Mouse (Mus musculus) cerebellum, adult 2 months (tissue): Measurements from ENCODE around the gene Clec16a. TPM values are rescaled to one million over a fixed set of nuclear protein-coding genes. Genes with fewer than 3 reads are reported as not detected.

ENCODE experiments used
- DNase-seq, 2 experiments: peaks; one replicate each; pipeline ENCODE4 v3.0.0; 2021
- H3K27ac ChIP-seq: fragments of 200-500 bp; 2 replicates; pipeline ENCODE4 v1.5.1; 2012; ENCODE audit warnings: low read length, control low read depth, inconsistent platforms; ENCODE audit not compliant: insufficient read depth
- H3K27me3 ChIP-seq: fragments of 200-500 bp; 2 replicates; pipeline ENCODE4 v1.6.1; 2012; ENCODE audit warnings: inconsistent platforms, mild to moderate bottlenecking, low read length, moderate library complexity; ENCODE audit not compliant: control insufficient read depth, insufficient read depth
- H3K4me1 ChIP-seq: fragments of 200-500 bp; 2 replicates; pipeline ENCODE4 v1.6.1; 2011; ENCODE audit warnings: low read length; ENCODE audit not compliant: control insufficient read depth, insufficient read depth
- H3K4me3 ChIP-seq: fragments of 200-500 bp; replicated peaks from 2 replicates; pipeline ENCODE3; 2011; ENCODE audit warnings: mild to moderate bottlenecking, low read depth, low read length, control low read depth; ENCODE audit not compliant: insufficient read depth
- CTCF ChIP-seq: fragments of 200-500 bp; IDR thresholded peaks from 2 replicates; pipeline ENCODE4 v1.5.1; 2011; ENCODE audit warnings: low read depth, mild to moderate bottlenecking, control low read depth, low read length, moderate library complexity, borderline replicate concordance; ENCODE audit not compliant: insufficient read depth
- POLR2A ChIP-seq: fragments of 200-500 bp; IDR thresholded peaks from 2 replicates; pipeline ENCODE4 v1.6.1; 2011; ENCODE audit warnings: low read length, control low read depth, borderline replicate concordance; ENCODE audit not compliant: insufficient read depth
- WGBS: fragments of 180-500 bp; shearing (Covaris S2); methylation state at CpG from one replicate; pipeline ENCODE4 v1.1.7; 2018; 5-methylcytosine and 5-hydroxymethylcytosine counted together
- polyA plus RNA-seq: library from polyadenylated mRNA; depleted of rRNA; stranded (reverse); fragments of >200 nt; gene quantifications from 2 replicates; pipeline ENCODE4 v1.2.3, GENCODE M21; 2012

The Clec16a gene
- polyA plus RNA-seq, 1 experiment = 48.7 TPM

DNA sequence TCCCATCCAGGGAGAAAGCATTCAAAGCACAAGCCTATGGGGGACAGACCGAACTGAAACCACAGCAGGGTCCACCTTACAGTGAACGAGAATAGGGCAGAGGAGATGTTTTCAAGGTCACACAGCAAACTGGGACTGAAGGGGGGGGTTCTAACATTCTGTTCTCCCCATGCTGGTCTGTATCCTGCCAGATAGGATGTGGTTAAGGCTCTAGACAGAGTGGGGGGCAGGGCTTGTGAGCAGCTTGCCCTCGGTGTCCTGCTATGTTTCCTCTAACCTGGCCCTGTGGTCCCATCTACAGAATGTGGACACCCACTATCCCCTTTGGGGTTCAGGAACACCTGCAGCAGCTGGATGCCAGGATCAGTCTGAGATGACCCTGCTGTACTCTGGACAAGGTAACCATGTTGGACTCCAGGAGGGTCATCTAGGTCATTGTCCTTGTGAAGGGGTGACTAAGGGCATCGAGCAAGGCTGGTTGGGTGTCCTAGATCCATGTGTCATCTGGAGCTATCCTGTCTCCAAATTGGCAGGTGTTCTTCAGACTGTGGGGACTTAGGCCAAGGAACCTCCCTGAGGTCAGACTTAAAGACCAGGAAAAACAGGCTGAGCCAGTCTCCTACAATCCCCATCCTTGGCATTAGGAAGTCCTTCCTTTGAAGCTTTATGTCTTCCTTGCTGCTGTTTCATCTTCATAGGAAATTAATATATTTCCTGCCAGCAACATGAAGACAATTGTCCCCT, 20.1 kb upstream of the Clec16a start:
- H3K27me3 ChIP-seq = no peaks in the 10 kb centered on the region
- TF ChIP-seq POLR2A (no peak), CTCF (no peak)

DNA sequence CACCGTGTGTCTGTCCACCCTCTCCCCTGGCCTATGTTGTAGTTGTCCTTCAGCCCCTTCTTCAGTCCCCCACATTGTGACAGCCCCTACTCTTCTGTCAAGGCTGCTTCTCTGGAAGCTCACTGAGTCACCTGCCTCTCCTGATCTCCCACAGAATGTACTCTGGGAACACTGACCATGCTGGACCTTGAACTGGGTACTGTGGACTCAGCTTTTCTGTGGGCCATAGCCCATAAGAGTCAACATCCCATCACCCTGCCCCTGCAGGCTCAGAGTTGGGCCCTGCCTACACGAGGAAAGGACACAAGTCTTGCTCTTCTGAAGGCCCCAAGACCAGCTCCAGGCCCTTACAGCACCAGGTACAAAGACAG, 19.5 kb upstream of the Clec16a start:
- Histone ChIP-seq H3K4me1 (peaks cover 27% of the 10 kb centered on the region), H3K27me3 (no peaks in the 10 kb centered on the region), H3K27ac (no peak overlapping the region), H3K4me3 (no peak overlapping the region)
- WGBS = 82% methylated on average over 2 of the region's 2 CpGs
- DNase-seq = no peak
- no peak for TF ChIP-seq CTCF
- TF ChIP-seq POLR2A = no peak

More for the DNA sequence above, 20.1 kb upstream of the Clec16a start:
- no peak for DNase-seq
- no peak overlapping the region for H3K4me3 ChIP-seq
- no peak overlapping the region for H3K27ac ChIP-seq
- H3K4me1 ChIP-seq = peaks cover 27% of the 10 kb centered on the region
- 48% methylated on average over 4 of the region's 4 CpGs for WGBS

DNA sequence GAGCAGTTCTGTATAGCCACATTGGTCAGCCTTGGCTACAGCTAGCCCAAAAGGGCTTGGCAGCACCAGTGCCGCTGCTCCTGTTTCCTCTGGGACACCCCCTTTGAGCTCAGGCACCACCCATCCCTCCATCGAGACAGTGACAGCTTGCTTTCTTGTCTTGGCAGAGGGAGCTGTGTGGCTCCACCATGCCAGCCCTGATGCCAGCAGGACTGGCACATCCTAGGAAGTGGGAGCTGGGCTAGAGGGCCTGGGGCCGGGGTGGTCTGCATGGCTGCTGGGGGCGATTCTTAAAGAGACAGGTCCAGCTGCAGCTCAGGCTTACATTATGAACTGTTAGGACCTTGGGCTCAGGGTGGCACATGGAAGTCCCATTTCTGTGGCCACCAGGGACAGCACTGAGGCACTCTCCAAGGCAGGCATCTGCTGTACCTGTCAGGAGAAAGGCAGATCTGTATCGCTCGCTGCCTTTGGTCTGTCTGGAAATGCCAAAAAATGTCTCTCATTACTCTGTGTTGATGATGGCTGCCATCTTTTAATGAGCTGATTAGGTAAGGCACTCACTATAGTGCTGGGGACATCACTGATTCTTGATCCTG, 18.0 kb upstream of the Clec16a start:
- WGBS = 13% methylated on average over 6 of the region's 6 CpGs
- Histone ChIP-seq H3K4me3 (no peak overlapping the region), H3K27ac (no peak overlapping the region), H3K27me3 (no peaks in the 10 kb centered on the region), H3K4me1 (peaks cover 31% of the 10 kb centered on the region)
- DNase-seq = peak in 1 of 2 experiments; percentile 68
- TF ChIP-seq CTCF = peak; percentile 64
- no peak for TF ChIP-seq POLR2A

DNA sequence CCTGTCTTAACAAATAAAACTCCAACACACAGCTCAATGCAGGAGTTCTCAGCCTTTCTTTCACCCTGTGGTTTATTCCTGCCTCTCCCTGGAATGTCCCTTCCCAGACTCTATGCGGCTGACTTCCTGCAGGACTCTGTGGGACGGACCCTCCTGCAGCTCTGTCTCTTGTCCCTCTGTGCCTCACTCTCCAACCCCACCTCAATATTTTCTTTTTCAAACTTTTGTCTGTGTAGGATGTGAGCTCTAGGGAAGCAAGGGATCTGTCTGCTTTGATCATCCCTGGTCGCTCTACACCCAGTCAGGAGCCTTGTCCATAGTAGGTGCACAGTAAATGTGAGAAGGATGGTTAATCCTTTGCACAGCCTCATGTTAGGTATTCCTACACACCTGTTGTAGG, 16.8 kb upstream of the Clec16a start:
- H3K27ac ChIP-seq = no peak overlapping the region
- WGBS = 93% methylated on average over 3 of the region's 3 CpGs
- H3K4me3 ChIP-seq = no peak overlapping the region
- TF ChIP-seq POLR2A (no peak), CTCF (no peak)
- no peak for DNase-seq
- H3K27me3 ChIP-seq = no peaks in the 10 kb centered on the region
- peaks cover 41% of the 10 kb centered on the region for H3K4me1 ChIP-seq

DNA sequence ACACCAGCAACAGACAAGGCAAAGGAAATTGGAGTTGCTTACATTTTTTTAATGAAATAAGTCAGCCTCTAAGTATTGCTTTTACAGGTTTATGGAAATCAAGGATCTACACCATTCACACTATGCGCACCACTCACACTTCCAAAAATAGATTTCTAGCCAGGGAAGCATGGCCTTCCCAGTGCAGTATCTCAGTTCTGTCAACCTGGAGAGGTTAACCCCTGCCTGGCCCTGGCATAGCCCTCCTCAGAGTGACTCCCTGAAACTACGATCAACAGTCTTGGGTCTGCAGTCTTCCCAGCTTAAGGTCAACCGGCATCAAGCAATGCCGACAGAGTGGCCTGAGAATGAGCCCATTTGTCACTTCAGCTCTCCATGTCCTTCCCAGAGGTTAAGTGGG, 15.0 kb upstream of the Clec16a start:
- no peak overlapping the region for H3K4me3 ChIP-seq
- no peak for TF ChIP-seq CTCF
- no peak for TF ChIP-seq POLR2A
- no peak overlapping the region for H3K27ac ChIP-seq
- no peak for DNase-seq
- peaks cover 43% of the 10 kb centered on the region for H3K4me1 ChIP-seq
- no peaks in the 10 kb centered on the region for H3K27me3 ChIP-seq
- WGBS = 91% methylated on average over 4 of the region's 4 CpGs

DNA sequence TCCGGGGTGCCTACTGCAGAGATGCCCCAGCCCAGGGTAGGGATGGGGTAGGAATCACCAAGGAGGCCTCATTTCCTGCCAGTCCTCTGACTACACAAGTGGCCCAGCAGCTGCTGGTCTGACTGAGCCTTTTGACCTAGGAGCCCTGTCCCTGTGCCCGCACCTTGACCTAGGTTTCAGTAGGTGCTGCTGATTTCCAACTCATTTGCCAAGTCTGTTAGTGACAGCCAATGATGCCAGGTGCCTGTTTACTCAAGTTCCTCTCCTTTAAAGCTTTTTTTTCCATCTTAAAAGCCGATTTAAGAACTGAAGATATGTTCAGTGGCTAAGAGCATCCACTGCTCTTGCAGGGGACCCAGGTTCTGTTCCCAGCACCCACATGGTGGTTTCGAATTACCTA, 11.4 kb upstream of the Clec16a start:
- Histone ChIP-seq H3K27ac (no peak overlapping the region), H3K4me1 (peaks cover 47% of the 10 kb centered on the region), H3K27me3 (no peaks in the 10 kb centered on the region), H3K4me3 (no peak overlapping the region)
- no peak for DNase-seq
- WGBS = 85% methylated on average over 4 of the region's 4 CpGs
- no peak for TF ChIP-seq POLR2A
- no peak for TF ChIP-seq CTCF

DNA sequence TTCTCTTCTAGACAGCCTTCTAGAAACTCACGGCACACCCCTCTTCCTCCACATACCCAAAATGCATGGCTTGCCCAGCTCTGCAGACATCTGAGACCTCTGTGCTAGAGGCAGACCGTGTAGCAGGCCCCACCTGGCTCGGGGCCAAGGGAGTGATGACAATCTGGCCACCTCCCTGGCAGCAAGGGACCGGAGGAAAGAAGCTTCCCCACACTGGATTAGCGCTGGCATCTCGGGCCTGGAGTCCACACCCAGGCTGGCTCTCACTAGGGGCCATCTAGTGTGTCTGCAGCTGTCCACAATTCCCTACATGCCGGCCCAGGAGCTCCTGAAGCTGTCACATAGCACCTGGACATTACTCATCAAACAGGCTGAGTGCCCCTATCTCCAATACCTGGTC, 10.6 kb upstream of the Clec16a start:
- no peak for TF ChIP-seq POLR2A
- TF ChIP-seq CTCF = no peak
- no peaks in the 10 kb centered on the region for H3K27me3 ChIP-seq
- H3K27ac ChIP-seq = no peak overlapping the region
- H3K4me3 ChIP-seq = no peak overlapping the region
- WGBS = 18% methylated on average over 7 of the region's 7 CpGs
- peak; percentile 59 to 64 for DNase-seq
- H3K4me1 ChIP-seq = peaks cover 54% of the 10 kb centered on the region

DNA sequence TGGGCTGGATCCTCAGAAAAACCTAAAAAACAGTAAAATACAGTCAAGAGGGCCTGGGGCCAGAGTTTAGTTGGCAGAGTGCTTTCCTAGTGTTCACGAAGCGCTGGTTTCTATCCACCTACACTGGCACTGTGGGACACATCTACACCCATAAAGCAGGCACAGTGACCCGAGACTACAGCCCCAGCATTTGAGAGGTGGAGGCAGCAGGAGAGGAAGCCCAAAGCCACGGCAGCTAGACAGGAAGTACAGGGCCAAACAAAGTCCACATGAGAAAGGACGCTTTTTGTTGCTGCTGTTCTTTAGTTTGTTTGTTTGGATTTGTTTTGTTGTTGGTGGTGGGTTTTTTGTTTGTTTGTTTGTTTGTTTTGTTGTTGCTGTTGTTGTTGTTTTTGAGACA, 8.8 kb upstream of the Clec16a start:
- no peak for DNase-seq
- WGBS = 60% methylated on average over 5 of the region's 5 CpGs
- TF ChIP-seq POLR2A (no peak), CTCF (no peak)
- Histone ChIP-seq H3K27me3 (no peaks in the 10 kb centered on the region), H3K4me1 (peaks cover 57% of the 10 kb centered on the region), H3K27ac (no peak overlapping the region), H3K4me3 (no peak overlapping the region)

DNA sequence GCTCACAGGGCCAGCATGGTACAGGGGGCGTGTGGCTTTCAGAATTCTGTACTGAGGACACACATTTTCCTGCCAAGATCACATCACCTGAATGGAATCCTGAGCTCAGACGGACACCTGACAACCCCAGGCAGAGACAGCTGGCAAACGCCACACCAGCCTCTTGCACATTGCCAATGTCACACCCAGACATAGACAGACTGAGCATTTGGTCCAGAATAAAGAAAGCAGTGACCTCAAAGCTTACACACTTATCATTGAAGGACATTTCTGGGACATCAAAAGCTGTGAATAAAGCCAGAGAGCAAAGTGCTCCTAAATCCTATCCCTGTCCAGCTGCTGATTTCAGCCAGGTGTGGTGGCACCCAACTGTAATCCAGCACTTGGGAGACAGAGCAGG, 8.2 kb upstream of the Clec16a start:
- peaks cover 54% of the 10 kb centered on the region for H3K4me1 ChIP-seq
- TF ChIP-seq CTCF (no peak), POLR2A (no peak)
- no peaks in the 10 kb centered on the region for H3K27me3 ChIP-seq
- H3K27ac ChIP-seq = no peak overlapping the region
- 51% methylated on average over 3 of the region's 3 CpGs for WGBS
- H3K4me3 ChIP-seq = no peak overlapping the region
- DNase-seq = no peak
